9 mouse cellular contexts compared by ENCODE assay signal in the genomic region with DNA sequence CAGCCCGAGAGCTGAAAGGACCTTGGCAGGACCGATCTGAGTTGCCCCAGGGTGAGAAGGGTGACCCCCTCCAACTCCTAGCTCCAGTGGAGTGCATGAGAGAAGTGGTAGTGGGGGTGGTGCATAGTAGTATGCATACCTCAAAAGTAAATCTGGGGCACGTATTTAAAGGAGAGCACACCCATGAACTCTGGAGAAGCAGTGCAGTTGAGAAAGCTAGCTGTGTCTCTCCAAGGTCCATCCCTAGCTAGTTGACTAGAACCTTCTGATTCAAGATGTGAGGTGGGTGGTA. TPM values are rescaled to one million over a fixed set of nuclear protein-coding genes. Genes with fewer than 3 reads are reported as not detected.
A peak's percentile ranks its signal among the peaks of the same experiment; 100 is the strongest.
DNase-seq lines count a peak whose midpoint lies in the region; ATAC-seq and TF ChIP-seq lines count a peak whose summit lies in the region.
"Had no signal": no experiment of that assay in that cellular context is flagged by ENCODE, and none has a peak within 500 bp of the region (broad histone marks: within the 10 kb centered on the region; RNA-seq: fewer than 3 reads in every experiment).

No protein-coding gene starts in this region.

- no peak for TF ChIP-seq POLR2A in MEL (IDR thresholded peaks at IDR 0.05; ENCODE audit: control insufficient read depth in 1 of 2, insufficient read depth in 1 of 2, low read depth in 1 of 2, low read length in 2 of 2, poor library complexity in 1 of 2)

- peak overlapping the region; percentile 57 for H3K4me3 ChIP-seq in heart, postnatal 0 days (ENCODE audit: low read depth, low read length)
- peak overlapping the region; percentile 33 to 57; a peak in 3 of 4 replicates for H3K4me3 ChIP-seq in MEL (ENCODE audit: control insufficient read depth in 1 of 2, insufficient read depth in 1 of 2, low read depth in 2 of 2, low read length in 2 of 2)
- H3K4me3 ChIP-seq in hindbrain, embryonic 12.5 days: peak overlapping the region; percentile 55
- H3K4me3 ChIP-seq in midbrain, embryonic 11.5 days (ENCODE audit: low read depth, low read length): peak overlapping the region; percentile 45

- H3K9me3 ChIP-seq in heart, postnatal 0 days (replicated peaks; ENCODE audit: control insufficient read depth, low read length): no peaks in the 10 kb centered on the region
- H3K9me3 ChIP-seq in MEL (replicated peaks; ENCODE audit: insufficient read depth, low read length): no peaks in the 10 kb centered on the region
- H3K9me3 ChIP-seq in hindbrain, embryonic 12.5 days (replicated peaks): no peaks in the 10 kb centered on the region
- H3K9me3 ChIP-seq in midbrain, embryonic 11.5 days (ENCODE audit: control insufficient read depth, low read length): no peaks in the 10 kb centered on the region

- 0% methylated on average over 3 of the region's 3 CpGs for WGBS in heart, postnatal 0 days
- WGBS in hindbrain, embryonic 12.5 days: 0% methylated on average over 3 of the region's 3 CpGs
- WGBS in midbrain, embryonic 11.5 days: 3% methylated on average over 3 of the region's 3 CpGs

- H3K4me1 ChIP-seq in heart, postnatal 0 days (ENCODE audit: control insufficient read depth, insufficient read depth): peaks cover 17% of the 10 kb centered on the region; the same call in 1 of the 2 replicates
- H3K4me1 ChIP-seq in MEL (ENCODE audit: control insufficient read depth in 1 of 2, insufficient read depth in 2 of 2, low read length in 2 of 2): peaks cover 2 to 33% of the 10 kb centered on the region in 2 experiments; a peak in 3 of 4 replicates
- H3K4me1 ChIP-seq in hindbrain, embryonic 12.5 days: peaks cover 28% of the 10 kb centered on the region
- peaks cover 11% of the 10 kb centered on the region for H3K4me1 ChIP-seq in midbrain, embryonic 11.5 days (ENCODE audit: control insufficient read depth, insufficient read depth, low read length)

- DNase-seq in heart, postnatal 0 days (ENCODE audit: low spot score): no peak
- DNase-seq in heart, postnatal 4 days: no peak
- DNase-seq in MEL (ENCODE audit: low read depth, low spot score): no peak
- peak; percentile 91 for DNase-seq in midbrain, embryonic 11.5 days (ENCODE audit: low spot score, missing footprints)
- no peak for DNase-seq in cerebellum, postnatal 4 days (ENCODE audit: low spot score in 2 of 2)
- no peak for DNase-seq in ovary, adult 18-20 months (ENCODE audit: low spot score)

- peak overlapping the region; percentile 62 for H3K9ac ChIP-seq in heart, postnatal 0 days (replicated peaks; ENCODE audit: low read depth, low read length)
- H3K9ac ChIP-seq in MEL (ENCODE audit: control insufficient read depth, low read depth, low read length, poor library complexity, severe bottlenecking): peak overlapping the region; percentile 9; the same call in 1 of the 2 replicates
- peak overlapping the region; percentile 63 for H3K9ac ChIP-seq in hindbrain, embryonic 12.5 days
- peak overlapping the region; percentile 65 for H3K9ac ChIP-seq in midbrain, embryonic 11.5 days (ENCODE audit: low read length)

- H3K4me2 ChIP-seq in heart, postnatal 0 days (ENCODE audit: low read depth, low read length): peak overlapping the region; percentile 88
- peak overlapping the region; percentile 85 for H3K4me2 ChIP-seq in hindbrain, embryonic 12.5 days (replicated peaks)
- H3K4me2 ChIP-seq in midbrain, embryonic 11.5 days: peak overlapping the region; percentile 91

- peak overlapping the region; percentile 57 for H3K27ac ChIP-seq in heart, postnatal 0 days (ENCODE audit: low read depth)
- H3K27ac ChIP-seq in MEL (ENCODE audit: control insufficient read depth, low read depth, low read length): no peak overlapping the region
- H3K27ac ChIP-seq in hindbrain, embryonic 12.5 days: peak overlapping the region; percentile 76; the same call in 1 of the 2 replicates
- H3K27ac ChIP-seq in midbrain, embryonic 11.5 days (ENCODE audit: low read depth, low read length): no peak overlapping the region

- ATAC-seq in heart, postnatal 0 days (ENCODE audit: insufficient read depth, low read depth): peak; percentile 24
- no peak; the same call in 1 of the 2 replicates for ATAC-seq in hindbrain, embryonic 12.5 days (ENCODE audit: low FRiP score)
- no peak; the same call in 1 of the 2 replicates for ATAC-seq in midbrain, embryonic 11.5 days (ENCODE audit: low FRiP score)
- no peak for ATAC-seq in activated CD4-positive, CD25-positive, alpha-beta regulatory T cell, adult 4 months
- ATAC-seq: Patski had no signal

- no peak for TF ChIP-seq CTCF in heart, postnatal 0 days (IDR thresholded peaks at IDR 0.05; ENCODE audit: low read depth)
- TF ChIP-seq CTCF in MEL (IDR thresholded peaks at IDR 0.05 in 2 of 3, conservative IDR thresholded peaks at IDR 0.05 in 1 of 3; ENCODE audit: control insufficient read depth in 1 of 3, insufficient read depth in 1 of 3, low read depth in 2 of 3, low read length in 3 of 3, poor library complexity in 1 of 3, severe bottlenecking in 1 of 3): no peak

- no peaks in the 10 kb centered on the region for H3K27me3 ChIP-seq in heart, postnatal 0 days (ENCODE audit: control insufficient read depth, insufficient read depth, low read length)
- H3K27me3 ChIP-seq in MEL (ENCODE audit: control insufficient read depth in 1 of 2, insufficient read depth in 2 of 2, low read length in 2 of 2): no peaks in the 10 kb centered on the region; a peak in 1 of 4 replicates
- H3K27me3 ChIP-seq in hindbrain, embryonic 12.5 days: peaks cover 8% of the 10 kb centered on the region
- H3K27me3 ChIP-seq in midbrain, embryonic 11.5 days (ENCODE audit: control insufficient read depth, insufficient read depth, low read length): peaks cover 13% of the 10 kb centered on the region
- H3K27me3 ChIP-seq: Patski had no signal

- no peak for TF ChIP-seq RAD21 in MEL (IDR thresholded peaks at IDR 0.05; ENCODE audit: low read depth, low read length)

- no peaks in the 10 kb centered on the region for H3K36me3 ChIP-seq in heart, postnatal 0 days (replicated peaks; ENCODE audit: control insufficient read depth, insufficient read depth, low read length)
- peaks cover 0 to 15% of the 10 kb centered on the region in 2 experiments; a peak in 2 of 4 replicates for H3K36me3 ChIP-seq in MEL (ENCODE audit: control insufficient read depth in 1 of 2, insufficient read depth in 2 of 2, low read length in 2 of 2)
- no peaks in the 10 kb centered on the region for H3K36me3 ChIP-seq in hindbrain, embryonic 12.5 days
- no peaks in the 10 kb centered on the region for H3K36me3 ChIP-seq in midbrain, embryonic 11.5 days (ENCODE audit: control insufficient read depth, insufficient read depth, low read length)

- TF ChIP-seq EP300 in heart, postnatal 0 days (IDR thresholded peaks at IDR 0.05; ENCODE audit: low read depth): no peak
- no peak for TF ChIP-seq EP300 in MEL (IDR thresholded peaks at IDR 0.05; ENCODE audit: low read depth in 1 of 2, low read length in 2 of 2)

- H3K79me2 ChIP-seq in MEL (ENCODE audit: control insufficient read depth, insufficient read depth, low read length, poor library complexity): no peaks in the 10 kb centered on the region

RNA-seq across cellular contexts. Expression of a gene that starts 17.0 kb away (rescaled TPM):
- 16.3 and 27.4 TPM in 2 replicates for total RNA-seq in heart, postnatal 0 days (2014; rRNA removed; ENCODE audit: low replicate concordance)
- polyA plus RNA-seq in heart, postnatal 0 days (2015; fragmentation: Nextera tagmentation; extraction: Ambion mirVana): 17.9 and 20.7 TPM in 2 replicates
- total RNA-seq in heart, postnatal 4 days (2021): 10 to 100 TPM; 12.2 to 12.5 TPM
- 0.52 and 1.0 TPM in 2 replicates for total RNA-seq in MEL (2012; rRNA removed)
- 1 to 10 TPM in 1 of 2 experiments, not detected in 1; 1.4 TPM for polyA plus RNA-seq in MEL (2012; ENCODE audit: insufficient read depth in 1 of 2, insufficient read length in 2 of 2, low read depth in 1 of 2, low replicate concordance in 2 of 2, missing spikeins in 1 of 2)
- 35.4 and 40.0 TPM in 2 replicates for polyA plus RNA-seq in hindbrain, embryonic 12.5 days (2016; fragmentation: Nextera tagmentation; extraction: Ambion mirVana)
- 36.8 and 40.1 TPM in 2 replicates for polyA plus RNA-seq in midbrain, embryonic 11.5 days (2014; fragmentation: Nextera tagmentation; extraction: Ambion mirVana)
- 1 to 10 TPM in 1 of 2 experiments, not detected in 1; 1.2 TPM for polyA plus RNA-seq in activated CD4-positive, CD25-positive, alpha-beta regulatory T cell, adult 4 months (2017; shearing (Covaris generic))

RNA-seq across cellular contexts. Expression of a gene that starts 17.0 kb away (rescaled TPM):
- not detected in 2 replicates for total RNA-seq in heart, postnatal 0 days (2014; rRNA removed; ENCODE audit: low replicate concordance)
- polyA plus RNA-seq in heart, postnatal 0 days (2015; fragmentation: Nextera tagmentation; extraction: Ambion mirVana): 0.26 and 0.33 TPM in 2 replicates
- not detected for total RNA-seq in heart, postnatal 4 days (2021)
- not detected in 2 replicates for total RNA-seq in MEL (2012; rRNA removed)
- polyA plus RNA-seq in MEL (2012; ENCODE audit: insufficient read depth in 1 of 2, insufficient read length in 2 of 2, low read depth in 1 of 2, low replicate concordance in 2 of 2, missing spikeins in 1 of 2): under 1 TPM in 1 of 2 experiments, not detected in 1; 0.08 TPM
- 0.94 and 1.1 TPM in 2 replicates for polyA plus RNA-seq in hindbrain, embryonic 12.5 days (2016; fragmentation: Nextera tagmentation; extraction: Ambion mirVana)
- 1.3 and 1.5 TPM in 2 replicates for polyA plus RNA-seq in midbrain, embryonic 11.5 days (2014; fragmentation: Nextera tagmentation; extraction: Ambion mirVana)
- not detected for polyA plus RNA-seq in activated CD4-positive, CD25-positive, alpha-beta regulatory T cell, adult 4 months (2017; shearing (Covaris generic))
- polyA plus RNA-seq: Patski had no signal

RNA-seq across cellular contexts. Expression of a gene that starts 22.9 kb away (rescaled TPM):
- 106 and 156 TPM in 2 replicates for total RNA-seq in heart, postnatal 0 days (2014; rRNA removed; ENCODE audit: low replicate concordance)
- 21.4 and 23.3 TPM in 2 replicates for polyA plus RNA-seq in heart, postnatal 0 days (2015; fragmentation: Nextera tagmentation; extraction: Ambion mirVana)
- 10 to 100 TPM; 55.6 to 55.7 TPM for total RNA-seq in heart, postnatal 4 days (2021)
- 1.4 and 2.3 TPM in 2 replicates for total RNA-seq in MEL (2012; rRNA removed)
- polyA plus RNA-seq in MEL (2012; ENCODE audit: insufficient read depth in 1 of 2, insufficient read length in 2 of 2, low read depth in 1 of 2, low replicate concordance in 2 of 2, missing spikeins in 1 of 2): 10 to 100 TPM in 1 of 2 experiments, not detected in 1; 11.2 TPM
- polyA plus RNA-seq in hindbrain, embryonic 12.5 days (2016; fragmentation: Nextera tagmentation; extraction: Ambion mirVana): 13.1 and 16.6 TPM in 2 replicates
- 5.0 and 5.1 TPM in 2 replicates for polyA plus RNA-seq in midbrain, embryonic 11.5 days (2014; fragmentation: Nextera tagmentation; extraction: Ambion mirVana)
- polyA plus RNA-seq in activated CD4-positive, CD25-positive, alpha-beta regulatory T cell, adult 4 months (2017; shearing (Covaris generic)): not detected

RNA-seq across cellular contexts. Expression of a gene that starts 38.1 kb away (rescaled TPM):
- total RNA-seq in heart, postnatal 0 days (2014; rRNA removed; ENCODE audit: low replicate concordance): 396 and 524 TPM in 2 replicates
- polyA plus RNA-seq in heart, postnatal 0 days (2015; fragmentation: Nextera tagmentation; extraction: Ambion mirVana): 3,148 and 3,286 TPM in 2 replicates
- 1,000 to 10,000 TPM; 1,376 to 1,487 TPM for total RNA-seq in heart, postnatal 4 days (2021)
- 444 and 518 TPM in 2 replicates for total RNA-seq in MEL (2012; rRNA removed)
- 1,000 to 10,000 TPM; 2,118 to 2,175 TPM for polyA plus RNA-seq in MEL (2012; ENCODE audit: insufficient read depth in 1 of 2, insufficient read length in 2 of 2, low read depth in 1 of 2, low replicate concordance in 2 of 2, missing spikeins in 1 of 2)
- 1,445 and 1,581 TPM in 2 replicates for polyA plus RNA-seq in hindbrain, embryonic 12.5 days (2016; fragmentation: Nextera tagmentation; extraction: Ambion mirVana)
- 1,347 and 1,422 TPM in 2 replicates for polyA plus RNA-seq in midbrain, embryonic 11.5 days (2014; fragmentation: Nextera tagmentation; extraction: Ambion mirVana)
- polyA plus RNA-seq in activated CD4-positive, CD25-positive, alpha-beta regulatory T cell, adult 4 months (2017; shearing (Covaris generic)): 1,000 to 10,000 TPM; 1,834 to 2,304 TPM

Comparison
In these comparisons a context has a peak if more than half of its experiments do, and no peak if none do; other contexts are left out.
1. H3K27ac ChIP-seq: peak in heart, postnatal 0 days (single experiment) and hindbrain, embryonic 12.5 days (single experiment); none in MEL (single experiment) and midbrain, embryonic 11.5 days (single experiment).
2. H3K9ac ChIP-seq: peak in every context shown above with its lines; median percentile 65 in midbrain, embryonic 11.5 days; 63 in hindbrain, embryonic 12.5 days; 62 in heart, postnatal 0 days; 9 in MEL.
3. Peak in every context shown above with its lines, with median percentiles within 50 percentile points of each other: H3K4me2 ChIP-seq and H3K4me3 ChIP-seq.